Mouse (Mus musculus): ENCODE results near the gene Agap3. TPM values are rescaled to one million over a fixed set of nuclear protein-coding genes. Genes with fewer than 3 reads are reported as not detected.

The Agap3 gene
- polyA plus RNA-seq, 1 experiment from 2014 or later, result 21.9 TPM

- no peak overlapping the region for H3K4me2 ChIP-seq (replicated peaks; ENCODE audit: low read depth)
- no peaks in the 10 kb centered on the region for H3K9me3 ChIP-seq (ENCODE audit: control insufficient read depth, low read length)
- no peaks in the 10 kb centered on the region for H3K27me3 ChIP-seq (ENCODE audit: control insufficient read depth, insufficient read depth, low read length)
- peaks cover 5% of the 10 kb centered on the region; the same call in 1 of the 2 replicates for H3K4me1 ChIP-seq (replicated peaks; ENCODE audit: control insufficient read depth, insufficient read depth)
- TF ChIP-seq CTCF (IDR thresholded peaks at IDR 0.05; ENCODE audit: low read depth) (no peak), EP300 (optimal IDR thresholded peaks at IDR 0.05) (no peak)
- 65% methylated on average over 16 of the region's 16 CpGs for WGBS
- no peaks in the 10 kb centered on the region for H3K36me3 ChIP-seq (ENCODE audit: control insufficient read depth, insufficient read depth, low read length)
- no peak overlapping the region for H3K9ac ChIP-seq (ENCODE audit: low read length)
- ATAC-seq (ENCODE audit: low FRiP score, low TSS enrichment) (no peak), DNase-seq (ENCODE audit: low spot score) (no peak)
- H3K4me3 ChIP-seq (ENCODE audit: low read depth, low read length), result no peak overlapping the region
- no peak overlapping the region for H3K27ac ChIP-seq (replicated peaks)
Observed at GRCm38 (mm10) chr5:24537618-24538017, 85.6 kb downstream of the Agap3 start.

- DNase-seq (ENCODE audit: low spot score) (no peak), ATAC-seq (ENCODE audit: low FRiP score, low TSS enrichment) (no peak)
- Histone ChIP-seq H3K9me3 (ENCODE audit: control insufficient read depth, low read length) (no peaks in the 10 kb centered on the region), H3K4me3 (ENCODE audit: low read depth, low read length) (no peak overlapping the region), H3K36me3 (ENCODE audit: control insufficient read depth, insufficient read depth, low read length) (no peaks in the 10 kb centered on the region), H3K27ac (replicated peaks) (no peak overlapping the region), H3K4me2 (replicated peaks; ENCODE audit: low read depth) (no peak overlapping the region; the same call in 1 of the 2 replicates), H3K4me1 (replicated peaks; ENCODE audit: control insufficient read depth, insufficient read depth) (peaks cover 5% of the 10 kb centered on the region; the same call in 1 of the 2 replicates), H3K9ac (ENCODE audit: low read length) (no peak overlapping the region), H3K27me3 (ENCODE audit: control insufficient read depth, insufficient read depth, low read length) (no peaks in the 10 kb centered on the region)
- TF ChIP-seq EP300 (optimal IDR thresholded peaks at IDR 0.05) (no peak), CTCF (IDR thresholded peaks at IDR 0.05; ENCODE audit: low read depth) (no peak)
- 83% methylated on average over 22 of the region's 22 CpGs for WGBS
Observed at GRCm38 (mm10) chr5:24539571-24540296, 87.8 kb downstream of the Agap3 start.

- whole genome bisulfite sequencing, result 27% methylated on average over 13 of the region's 14 CpGs
- TF ChIP-seq EP300 (optimal IDR thresholded peaks at IDR 0.05) (no peak), CTCF (IDR thresholded peaks at IDR 0.05; ENCODE audit: low read depth) (no peak)
- peak within 1 kb of the TSS; percentile 44 for H3K4me2 ChIP-seq (replicated peaks; ENCODE audit: low read depth)
- ATAC-seq (ENCODE audit: low FRiP score, low TSS enrichment), result peak; percentile 57
- H3K4me3 ChIP-seq (ENCODE audit: low read depth, low read length), result peak within 1 kb of the TSS; percentile 10; the same call in 1 of the 2 replicates
- H3K4me1 ChIP-seq (replicated peaks; ENCODE audit: control insufficient read depth, insufficient read depth), result peaks cover 5% of the 10 kb centered on the region; the same call in 1 of the 2 replicates
- 0 out of 2 replicates have a peak within 1 kb of the TSS, but pooled peaks have one; percentile 13 for H3K9ac ChIP-seq (ENCODE audit: low read length)
- no peaks in the 10 kb centered on the region for H3K36me3 ChIP-seq (ENCODE audit: control insufficient read depth, insufficient read depth, low read length)
- no peaks in the 10 kb centered on the region for H3K9me3 ChIP-seq (ENCODE audit: control insufficient read depth, low read length)
- DNase-seq (ENCODE audit: low spot score), result peak; percentile 64
- H3K27me3 ChIP-seq (ENCODE audit: control insufficient read depth, insufficient read depth, low read length), result no peaks in the 10 kb centered on the region
- no peak within 1 kb of the TSS for H3K27ac ChIP-seq (replicated peaks)
Observed at GRCm38 (mm10) chr5:24540387-24541143, 88.6 kb downstream of the Agap3 start, which contains the start of gene Asb10. Gene Asb10, minus strand, starts transcription at chr5:24540978.

GRCm38 (mm10) chr5:24541144-24541569, 89.2 kb downstream of the Agap3 start:
- no peaks in the 10 kb centered on the region for H3K36me3 ChIP-seq (ENCODE audit: control insufficient read depth, insufficient read depth, low read length)
- TF ChIP-seq EP300 (optimal IDR thresholded peaks at IDR 0.05), result no peak
- TF ChIP-seq CTCF (IDR thresholded peaks at IDR 0.05; ENCODE audit: low read depth), result no peak
- no peaks in the 10 kb centered on the region for H3K9me3 ChIP-seq (ENCODE audit: control insufficient read depth, low read length)
- H3K9ac ChIP-seq (ENCODE audit: low read length), result 0 out of 2 replicates have a peak overlapping the region, but pooled peaks have one; percentile 8
- no peaks in the 10 kb centered on the region for H3K27me3 ChIP-seq (ENCODE audit: control insufficient read depth, insufficient read depth, low read length)
- H3K27ac ChIP-seq (replicated peaks), result no peak overlapping the region
- H3K4me1 ChIP-seq (replicated peaks; ENCODE audit: control insufficient read depth, insufficient read depth), result peaks cover 5% of the 10 kb centered on the region; the same call in 1 of the 2 replicates
- 13% methylated on average over 6 of the region's 6 CpGs for WGBS
- H3K4me2 ChIP-seq (replicated peaks; ENCODE audit: low read depth), result peak overlapping the region; percentile 44
- H3K4me3 ChIP-seq (ENCODE audit: low read depth, low read length), result no peak overlapping the region
- no peak for ATAC-seq (ENCODE audit: low FRiP score, low TSS enrichment)
- DNase-seq (ENCODE audit: low spot score), result no peak

- no peak overlapping the region for H3K27ac ChIP-seq (replicated peaks)
- 77% methylated on average over 7 of the region's 7 CpGs for WGBS
- H3K27me3 ChIP-seq (ENCODE audit: control insufficient read depth, insufficient read depth, low read length), result no peaks in the 10 kb centered on the region
- DNase-seq (ENCODE audit: low spot score) (no peak), ATAC-seq (ENCODE audit: low FRiP score, low TSS enrichment) (no peak)
- H3K4me1 ChIP-seq (replicated peaks; ENCODE audit: control insufficient read depth, insufficient read depth), result peaks cover 5% of the 10 kb centered on the region; the same call in 1 of the 2 replicates
- H3K9me3 ChIP-seq (ENCODE audit: control insufficient read depth, low read length), result no peaks in the 10 kb centered on the region
- no peak overlapping the region for H3K9ac ChIP-seq (ENCODE audit: low read length)
- no peaks in the 10 kb centered on the region for H3K36me3 ChIP-seq (ENCODE audit: control insufficient read depth, insufficient read depth, low read length)
- no peak overlapping the region for H3K4me2 ChIP-seq (replicated peaks; ENCODE audit: low read depth)
- TF ChIP-seq CTCF (IDR thresholded peaks at IDR 0.05; ENCODE audit: low read depth) (no peak), EP300 (optimal IDR thresholded peaks at IDR 0.05) (no peak)
- H3K4me3 ChIP-seq (ENCODE audit: low read depth, low read length), result no peak overlapping the region
Observed at GRCm38 (mm10) chr5:24542643-24543042, 90.7 kb downstream of the Agap3 start.

Data from stomach, postnatal 0 days (tissue).